Mouse (Mus musculus) liver, embryonic 14.5 days (tissue): Measurements from ENCODE around the gene Fat2. TPM values are rescaled to one million over a fixed set of nuclear protein-coding genes. Genes with fewer than 3 reads are reported as not detected.

Experiments used
- ATAC-seq: fragments of 200-750 bp; cut with Nextera tagmentation; 2 replicates; pipeline ENCODE4 v1.8.0; 2017; ENCODE audit warnings: moderate number of reproducible peaks, mild to moderate bottlenecking, moderate library complexity; ENCODE audit not compliant: insufficient read depth
- DNase-seq, 3 experiments: peaks; one replicate each; pipeline ENCODE4 v3.0.0-alpha.2; 2012 to 2013; ENCODE audit warnings: low read depth in 3 of 3, low spot score in 3 of 3
- H3K27ac ChIP-seq: fragments of 300-500 bp; sonication (generic); 2 replicates; pipeline ENCODE4 v1.5.1; 2014; ENCODE audit warnings: moderate library complexity, mild to moderate bottlenecking, control low read depth, inconsistent platforms
- H3K27me3 ChIP-seq: fragments of 300-500 bp; sonication (generic); 2 replicates; pipeline ENCODE4 v1.6.1; 2014; ENCODE audit warnings: mild to moderate bottlenecking, low read length, moderate library complexity; ENCODE audit not compliant: control insufficient read depth, insufficient read depth
- H3K36me3 ChIP-seq: fragments of 300-500 bp; sonication (generic); replicated peaks from 2 replicates; pipeline ENCODE4 v1.6.1; 2014; ENCODE audit warnings: low read depth; ENCODE audit not compliant: control insufficient read depth, insufficient read depth
- H3K4me1 ChIP-seq, 2 experiments: fragments of 200-500 bp in 1 of 2; fragments of 300-500 bp in 1 of 2; sonication (generic) in 1 of 2; replicated peaks; 2 replicates each; pipeline ENCODE4 v1.6.1; 2012 to 2014; ENCODE audit warnings: antibody characterized with exemption in 1 of 2, inconsistent platforms in 1 of 2, low read length in 1 of 2; ENCODE audit not compliant: control insufficient read depth in 2 of 2, insufficient read depth in 2 of 2
- H3K4me2 ChIP-seq: fragments of 300-500 bp; sonication (generic); 2 replicates; pipeline ENCODE4 v1.6.1; 2014; ENCODE audit warnings: low read depth, mild to moderate bottlenecking, control low read depth, moderate library complexity
- H3K4me3 ChIP-seq, 2 experiments: fragments of 200-500 bp in 1 of 2; fragments of 300-500 bp in 1 of 2; sonication (generic) in 1 of 2; 2 replicates each; pipeline ENCODE4 v1.5.1; 2012 to 2014; ENCODE audit warnings: low read depth in 2 of 2, low read length in 2 of 2, mild to moderate bottlenecking in 2 of 2, control low read depth in 1 of 2, inconsistent platforms in 1 of 2, moderate library complexity in 1 of 2; ENCODE audit not compliant: insufficient read depth in 1 of 2
- H3K9ac ChIP-seq: fragments of 300-500 bp; sonication (generic); replicated peaks from 2 replicates; pipeline ENCODE4 v1.6.1; 2014; ENCODE audit warnings: mild to moderate bottlenecking, control low read depth, moderate library complexity
- H3K9me3 ChIP-seq: fragments of 300-500 bp; sonication (generic); 2 replicates; pipeline ENCODE4 v1.6.1; 2016; ENCODE audit warnings: low read length, mixed read lengths; ENCODE audit not compliant: control insufficient read depth
- CTCF ChIP-seq: IDR thresholded peaks from 2 replicates; pipeline ENCODE4 v1.5.1; 2016; ENCODE audit warnings: antibody characterized with exemption, low read depth, control low read depth
- EP300 ChIP-seq: IDR thresholded peaks from 2 replicates; pipeline ENCODE4 v1.6.1; 2016; ENCODE audit warnings: antibody characterized with exemption, low read depth
- whole genome bisulfite sequencing: fragments of 180-500 bp; shearing (Covaris S2); extraction: QIAGEN DNeasy Blood & Tissue Kit; methylation state at CpG from one replicate; pipeline ENCODE4 v1.1.7; 2014; ENCODE audit not compliant: insufficient replicate concordance; 5-methylcytosine and 5-hydroxymethylcytosine counted together
- polyA plus RNA-seq, 2 experiments: library from polyadenylated mRNA; depleted of rRNA in 1 of 2; stranded (reverse) in 1 of 2; unstranded in 1 of 2; fragments of >200 nt; fragmentation: Nextera tagmentation in 1 of 2; extraction: Ambion mirVana in 1 of 2; gene quantifications; 2 replicates each; pipeline versions ENCODE4 v1.2.1 to v1.2.3; 2012 to 2014

The Fat2 gene
- polyA plus RNA-seq, 2 experiments = under 0.01 TPM; not detected in 1

- TF ChIP-seq CTCF (no peak), EP300 (no peak)
- Histone ChIP-seq H3K4me2 (no peak overlapping the region), H3K9ac (no peak overlapping the region), H3K4me3 (no peak overlapping the region), H3K4me1 (no peaks in the 10 kb centered on the region), H3K27ac (no peak overlapping the region), H3K36me3 (no peaks in the 10 kb centered on the region), H3K9me3 (no peaks in the 10 kb centered on the region), H3K27me3 (no peaks in the 10 kb centered on the region)
- DNase-seq (no peak), ATAC-seq (no peak)
- WGBS = 65% methylated on average over 9 of the region's 9 CpGs
These were observed 83.0 kb downstream of the Fat2 start for GRCm38 (mm10) chr11:55253391-55253790.

- H3K9ac ChIP-seq = no peak overlapping the region
- H3K4me1 ChIP-seq = no peaks in the 10 kb centered on the region
- H3K4me2 ChIP-seq = no peak overlapping the region
- H3K9me3 ChIP-seq = no peaks in the 10 kb centered on the region
- no peak overlapping the region for H3K27ac ChIP-seq
- no peak for ATAC-seq
- no peaks in the 10 kb centered on the region for H3K27me3 ChIP-seq
- TF ChIP-seq EP300 (no peak), CTCF (no peak)
- no peak for DNase-seq
- 39% methylated on average over 6 of the region's 6 CpGs for whole genome bisulfite sequencing
- H3K36me3 ChIP-seq = no peaks in the 10 kb centered on the region
- H3K4me3 ChIP-seq = no peak overlapping the region
These were observed 85.8 kb downstream of the Fat2 start for GRCm38 (mm10) chr11:55250527-55250926.

- TF ChIP-seq EP300 (no peak), CTCF (peak; percentile 74)
- H3K9me3 ChIP-seq = no peaks in the 10 kb centered on the region
- H3K9ac ChIP-seq = no peak overlapping the region
- H3K36me3 ChIP-seq = no peaks in the 10 kb centered on the region
- WGBS = 44% methylated on average over 7 of the region's 7 CpGs
- no peak overlapping the region for H3K27ac ChIP-seq
- peak; percentile 38 to 41 (median 38) for DNase-seq
- H3K4me1 ChIP-seq = no peaks in the 10 kb centered on the region
- no peaks in the 10 kb centered on the region for H3K27me3 ChIP-seq
- no peak overlapping the region for H3K4me2 ChIP-seq
- ATAC-seq = no peak
- no peak overlapping the region for H3K4me3 ChIP-seq
These were observed 95.8 kb downstream of the Fat2 start for GRCm38 (mm10) chr11:55240556-55240955.

- DNase-seq = no peak
- H3K9ac ChIP-seq = no peak overlapping the region
- no peak overlapping the region for H3K4me2 ChIP-seq
- no peaks in the 10 kb centered on the region for H3K4me1 ChIP-seq
- H3K27me3 ChIP-seq = no peaks in the 10 kb centered on the region
- 34% methylated on average over 3 of the region's 3 CpGs for WGBS
- H3K4me3 ChIP-seq = no peak overlapping the region
- ATAC-seq = no peak
- no peaks in the 10 kb centered on the region for H3K9me3 ChIP-seq
- H3K27ac ChIP-seq = no peak overlapping the region
- TF ChIP-seq CTCF (no peak), EP300 (no peak)
- no peaks in the 10 kb centered on the region for H3K36me3 ChIP-seq
These were observed 96.9 kb downstream of the Fat2 start for GRCm38 (mm10) chr11:55239496-55239895.

- 38% methylated on average over 1 of the region's 1 CpGs for WGBS
- no peak overlapping the region for H3K4me3 ChIP-seq
- H3K4me2 ChIP-seq = no peak overlapping the region
- no peak for TF ChIP-seq CTCF
- TF ChIP-seq EP300 = no peak
- H3K36me3 ChIP-seq = no peaks in the 10 kb centered on the region; the same call in 1 of the 2 replicates
- DNase-seq = no peak
- H3K4me1 ChIP-seq = no peaks in the 10 kb centered on the region
- H3K9me3 ChIP-seq = no peaks in the 10 kb centered on the region
- no peak overlapping the region for H3K9ac ChIP-seq
- no peak overlapping the region for H3K27ac ChIP-seq
- no peaks in the 10 kb centered on the region for H3K27me3 ChIP-seq
- no peak for ATAC-seq
These were observed 99.5 kb downstream of the Fat2 start for GRCm38 (mm10) chr11:55236815-55237214.
